8 mouse cellular contexts compared by ENCODE assay signal in the genomic region with DNA sequence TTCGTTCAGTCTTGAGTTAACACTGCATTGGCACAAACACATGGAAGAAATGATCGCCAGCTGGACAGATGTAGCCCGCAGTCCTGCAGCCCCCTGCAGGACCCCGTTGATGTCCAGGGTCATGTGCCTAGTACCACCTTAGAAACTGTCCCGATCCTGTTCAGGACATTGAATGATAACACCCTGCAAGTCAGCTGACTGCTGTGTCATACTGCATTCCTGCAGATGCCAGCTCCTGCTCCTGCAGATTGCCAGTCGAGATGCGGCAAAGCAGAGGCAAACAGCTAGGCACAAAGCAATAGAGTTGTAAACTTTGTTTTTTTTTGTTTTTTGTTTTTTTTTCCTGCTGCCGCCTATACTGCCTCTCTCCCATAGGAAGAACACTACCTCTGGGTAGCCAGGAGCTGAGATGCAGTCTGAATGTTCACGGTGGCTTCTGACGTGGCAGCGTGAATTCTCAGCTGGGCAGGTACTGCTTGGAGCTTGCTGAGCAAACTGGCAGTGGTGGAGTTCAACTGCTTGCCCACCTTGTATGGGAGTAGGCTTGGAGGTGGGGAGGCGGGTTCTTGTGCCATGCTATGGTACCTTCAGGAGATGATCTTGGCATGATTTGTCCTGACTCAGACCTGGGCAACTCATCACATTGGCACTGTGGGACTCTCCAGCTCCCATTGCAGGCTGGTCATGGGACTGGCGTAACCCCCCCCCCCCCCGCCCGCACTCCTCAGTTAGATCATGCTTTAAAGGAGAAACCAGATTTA.
DNase-seq lines count a peak whose midpoint lies in the region; ATAC-seq lines count a peak whose summit lies in the region.

No protein-coding gene starts in this region.

- H3K27ac ChIP-seq in midbrain, embryonic 10.5 days (replicated peaks), result peak overlapping the region; percentile 77
- no peak overlapping the region for H3K27ac ChIP-seq in kidney, embryonic 14.5 days (ENCODE audit: low read depth, low read length)

- peaks cover 38% of the 10 kb centered on the region for H3K4me1 ChIP-seq in midbrain, embryonic 10.5 days
- no peaks in the 10 kb centered on the region for H3K4me1 ChIP-seq in kidney, embryonic 14.5 days (ENCODE audit: control insufficient read depth, insufficient read depth, low read length)

- H3K9me3 ChIP-seq in midbrain, embryonic 10.5 days (replicated peaks), result 0 out of 2 replicates have a peak, but pooled peaks cover 3% of the 10 kb centered on the region
- no peaks in the 10 kb centered on the region for H3K9me3 ChIP-seq in kidney, embryonic 14.5 days (ENCODE audit: control insufficient read depth, low read length)

- peak overlapping the region; percentile 45; the same call in 1 of the 2 replicates for H3K4me3 ChIP-seq in midbrain, embryonic 10.5 days
- no peak overlapping the region for H3K4me3 ChIP-seq in kidney, embryonic 14.5 days (ENCODE audit: low read length)

- H3K9ac ChIP-seq in kidney, embryonic 14.5 days (ENCODE audit: low read depth, low read length), result no peak overlapping the region

- peak; percentile 50 for DNase-seq in retina, postnatal 1 day
- no peak for DNase-seq in retina, embryonic 14.5 days (ENCODE audit: low spot score)
- peak; percentile 31 for DNase-seq in gastrocnemius, postnatal 25 days
- no peak for DNase-seq in midbrain, embryonic 10.5 days (ENCODE audit: low spot score)
- DNase-seq in lung, postnatal 36 days, result no peak
- no peak for DNase-seq in kidney, postnatal 10 days
- no peak for DNase-seq in lung, postnatal 4 days

- no peak for ATAC-seq in kidney, embryonic 14.5 days (ENCODE audit: low FRiP score, low TSS enrichment)

- H3K36me3 ChIP-seq in midbrain, embryonic 10.5 days, result no peaks in the 10 kb centered on the region
- H3K36me3 ChIP-seq in kidney, embryonic 14.5 days (ENCODE audit: control insufficient read depth, insufficient read depth, low read length), result no peaks in the 10 kb centered on the region

- no peak overlapping the region for H3K4me2 ChIP-seq in kidney, embryonic 14.5 days (replicated peaks; ENCODE audit: low read depth, low read length)

- H3K27me3 ChIP-seq in midbrain, embryonic 10.5 days (ENCODE audit: low read depth, poor library complexity, severe bottlenecking), result peaks cover 17% of the 10 kb centered on the region; the same call in 1 of the 2 replicates
- no peaks in the 10 kb centered on the region for H3K27me3 ChIP-seq in kidney, embryonic 14.5 days (ENCODE audit: control insufficient read depth, insufficient read depth, low read length)

- 72% methylated on average over 15 of the region's 15 CpGs for WGBS in midbrain, embryonic 10.5 days
- 65% methylated on average over 15 of the region's 15 CpGs for WGBS in kidney, embryonic 14.5 days

Comparison
In these comparisons a context has a peak if more than half of its experiments do, and no peak if none do; other contexts are left out.
1. DNase-seq: peak in retina, postnatal 1 day (single experiment) and gastrocnemius, postnatal 25 days (single experiment); none in retina, embryonic 14.5 days (single experiment), midbrain, embryonic 10.5 days (single experiment), lung, postnatal 36 days (single experiment), kidney, postnatal 10 days (single experiment) and lung, postnatal 4 days (0 of 2).